Mouse (Mus musculus) heart, postnatal 10 days (tissue): Measurements from ENCODE around the gene Csnk2a1. TPM values are rescaled to one million over a fixed set of nuclear protein-coding genes. Genes with fewer than 3 reads are reported as not detected.
"Not testable (repeated sequence)": the region's sequence is repeated elsewhere in the genome, so short reads cannot be mapped to it uniquely, and the experiment has no call there.

Source experiments
- DNase-seq, 2 experiments: peaks; one replicate each; pipeline ENCODE4 v3.0.0; 2021
- intact Hi-C: fragments of 180-260 bp; cut with DNase I; formaldehyde crosslinking; loops from one replicate; pipeline ENCODE4 v1.15.1; 2025
- total RNA-seq, 2 experiments: library from RNA; stranded (reverse); gene quantifications; 2 replicates each; pipeline ENCODE4 v1.2.3; 2021

Csnk2a1 gene
- total RNA-seq: 100 to 1,000 TPM; 106 to 107 TPM

DNA sequence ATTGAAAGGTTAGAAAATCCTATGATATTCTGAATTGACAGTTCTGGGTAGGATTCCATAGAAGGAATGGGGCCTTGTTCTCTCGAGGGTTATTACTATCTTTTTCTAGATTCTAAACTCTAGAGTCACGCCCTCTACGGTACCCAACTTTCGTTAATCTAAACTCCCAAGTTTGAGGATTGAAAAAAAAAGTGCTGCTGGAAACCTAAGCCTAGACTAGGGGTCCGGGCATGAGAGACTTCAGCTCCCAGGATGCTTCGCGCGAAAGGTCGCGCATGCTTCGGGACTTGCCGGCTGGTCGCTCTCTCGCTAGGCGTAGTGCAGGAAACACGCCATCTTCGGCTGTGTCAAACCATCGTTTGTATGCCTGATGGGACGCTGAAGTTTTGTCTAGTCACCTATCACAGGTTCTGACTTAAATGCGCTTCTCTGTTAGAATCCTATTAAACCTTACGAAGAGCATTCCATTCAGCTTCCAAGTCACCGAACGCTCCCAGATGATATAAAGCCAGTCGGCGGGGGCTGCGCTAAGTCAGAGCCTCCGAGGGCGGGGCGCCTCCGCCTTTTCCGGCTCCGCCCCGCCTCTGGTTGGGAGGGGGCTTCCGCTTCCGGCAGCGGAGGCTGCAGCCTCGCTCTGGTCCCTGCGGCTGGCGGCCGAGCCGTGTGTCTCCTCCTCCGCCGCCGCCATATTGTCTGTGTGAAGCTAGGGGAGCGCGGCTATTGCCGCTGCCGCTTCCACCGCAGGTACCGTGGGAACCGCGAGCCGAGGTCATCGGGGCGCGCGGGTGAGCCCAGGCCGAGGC lies at the start of gene Csnk2a1:
Gene Csnk2a1, plus strand, starts transcription at position 592 of the 803 bp plus-strand sequence.
- intact Hi-C loops: loop anchor here (1.0 kb wide), 1 partner anchor 106 kb away; the partner anchor contains the start of gene Rbck1
- peak; percentile 94 for DNase-seq

DNA sequence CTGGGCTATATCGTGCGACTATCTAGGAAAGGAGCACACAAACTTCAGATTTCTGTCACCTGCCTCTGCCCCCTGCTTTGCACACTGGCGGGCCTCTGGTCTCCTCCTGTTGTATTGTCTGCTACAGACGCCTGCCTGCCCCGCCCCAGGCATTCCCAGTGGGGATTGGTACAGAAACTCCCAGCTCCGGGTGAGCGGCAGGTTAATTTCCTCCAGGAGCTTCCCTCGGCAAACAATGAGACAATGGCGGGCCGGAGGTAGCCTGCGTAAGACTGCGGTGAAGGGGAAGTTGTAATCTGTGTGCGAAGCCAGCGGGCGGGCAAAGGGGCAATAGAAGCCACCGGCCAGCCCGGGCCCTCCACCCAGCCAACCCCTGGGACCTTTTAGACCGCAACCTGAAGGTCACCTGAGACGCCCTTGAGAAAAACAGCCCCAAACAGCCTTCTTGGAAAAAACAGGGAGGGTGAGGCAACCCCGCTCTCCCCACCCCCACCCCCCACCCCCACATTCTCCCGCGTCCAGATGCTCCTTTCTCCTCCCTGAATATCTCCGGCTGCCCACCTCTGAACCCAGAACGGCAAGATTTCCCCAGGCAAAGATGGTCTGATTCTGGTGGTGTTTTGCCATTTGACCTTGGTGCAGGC lies 49.4 kb upstream of the Csnk2a1 start:
- intact Hi-C loops: no loop called here
- peak; percentile 70 to 74 for DNase-seq

DNA sequence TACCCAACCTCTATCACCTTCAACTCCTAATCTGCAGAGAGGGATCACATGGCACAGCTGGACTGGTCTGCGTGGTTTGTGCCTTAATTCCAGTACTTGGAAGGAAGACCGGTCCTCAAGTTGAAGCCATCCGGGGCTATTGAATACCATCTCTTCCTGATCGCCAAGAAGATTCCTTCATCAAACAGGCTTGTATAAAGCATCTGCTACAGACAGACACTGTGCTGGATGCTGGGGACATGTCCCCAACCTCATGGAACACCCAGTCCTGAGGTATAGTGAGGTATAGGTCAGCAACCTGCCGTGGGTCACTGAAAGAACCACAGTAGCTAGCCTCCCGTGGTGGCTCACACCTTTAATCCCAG lies 48.9 kb upstream of the Csnk2a1 start:
- intact Hi-C loops: loop anchor here (2.0 kb wide), 1 partner anchor 23 kb away; no protein-coding TSS in a partner anchor
- no peak for DNase-seq

DNA sequence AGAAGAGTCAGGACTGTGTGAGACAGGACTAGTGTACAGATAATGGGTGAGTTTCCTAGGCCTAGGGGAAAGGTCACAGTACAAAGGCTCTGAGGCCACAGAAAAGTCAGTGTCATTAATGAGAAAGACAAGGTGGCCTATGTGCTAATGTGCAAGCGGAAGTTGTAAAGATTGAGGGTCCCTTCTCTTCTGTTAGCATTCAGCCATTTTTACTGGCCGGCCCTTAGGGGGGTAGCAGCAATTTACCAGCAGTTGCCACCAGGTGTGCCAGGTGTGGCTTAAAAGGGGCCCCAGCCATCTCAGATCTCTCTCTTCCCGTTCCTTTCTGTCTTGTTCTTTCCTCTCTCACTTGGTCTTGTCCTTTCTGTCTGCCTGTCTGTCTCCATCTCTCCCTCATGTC lies 48.3 kb upstream of the Csnk2a1 start:
- DNase-seq: no peak
- intact Hi-C loops: loop anchor here (2.0 kb wide), 1 partner anchor 24 kb away; no protein-coding TSS in a partner anchor

DNA sequence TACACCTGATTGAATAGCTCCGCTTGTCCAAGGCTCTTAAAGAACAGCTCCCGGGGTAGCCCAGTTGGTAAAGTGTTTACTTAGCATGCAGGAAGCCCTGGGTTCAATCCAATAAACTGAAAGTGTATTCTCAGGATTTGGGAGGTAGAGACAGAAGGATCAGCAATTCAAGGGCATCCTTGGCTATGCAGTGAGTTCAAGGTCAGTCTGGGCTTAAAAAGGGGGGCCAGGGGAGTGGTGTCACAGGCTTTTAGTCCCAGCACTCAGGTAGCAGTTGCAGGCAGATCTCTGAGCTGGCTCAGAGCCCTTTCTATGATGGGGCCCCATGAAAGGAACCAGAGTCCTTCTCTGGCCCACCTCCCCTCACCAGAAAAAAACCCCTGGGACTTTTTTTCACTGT lies 47.3 kb upstream of the Csnk2a1 start:
- intact Hi-C loops: loop anchor here (2.0 kb wide), 1 partner anchor 24 kb away; no protein-coding TSS in a partner anchor
- DNase-seq: no peak

DNA sequence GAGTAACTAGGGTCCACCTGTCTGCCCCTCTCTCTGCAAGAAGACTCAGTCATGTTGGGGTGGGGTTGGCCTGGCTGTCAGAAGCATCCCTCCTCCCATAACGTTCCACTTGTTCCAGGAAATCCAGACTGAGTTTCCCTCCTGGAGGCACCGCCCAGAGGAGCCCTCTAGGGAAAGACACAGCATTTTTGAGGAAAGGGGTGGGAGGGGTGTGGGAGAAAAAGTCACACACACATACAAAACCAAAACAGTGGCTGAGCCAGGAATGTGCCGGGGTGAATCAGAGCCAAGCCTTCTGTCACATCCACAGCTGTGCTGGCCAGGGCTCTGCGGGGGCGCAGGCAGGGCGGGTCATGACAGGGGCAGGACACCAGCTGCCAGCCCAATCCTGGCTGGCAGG lies 46.3 kb upstream of the Csnk2a1 start:
- DNase-seq: peak; percentile 89 to 90
- intact Hi-C loops: no loop called here

DNA sequence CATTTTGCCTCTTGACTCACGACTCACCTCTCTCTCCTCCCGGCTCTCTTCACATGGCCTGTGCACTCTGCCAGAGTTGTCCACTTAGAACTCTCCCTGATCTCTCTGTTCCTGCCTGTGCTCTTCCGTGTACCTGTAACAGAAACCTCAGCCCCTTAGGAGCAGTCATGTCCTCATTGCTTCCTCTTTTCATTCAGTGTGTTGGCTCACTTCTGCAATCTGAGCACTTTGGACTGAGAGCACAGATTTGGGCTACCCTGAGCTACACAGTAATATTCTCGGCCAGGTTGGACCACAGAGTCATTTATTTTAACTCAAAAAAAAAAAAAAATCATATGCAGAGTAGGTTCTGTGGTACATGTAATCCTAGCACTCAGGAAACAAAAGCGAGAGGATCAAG lies 39.5 kb upstream of the Csnk2a1 start:
- no peak for DNase-seq
- intact Hi-C loops: no loop called here

DNA sequence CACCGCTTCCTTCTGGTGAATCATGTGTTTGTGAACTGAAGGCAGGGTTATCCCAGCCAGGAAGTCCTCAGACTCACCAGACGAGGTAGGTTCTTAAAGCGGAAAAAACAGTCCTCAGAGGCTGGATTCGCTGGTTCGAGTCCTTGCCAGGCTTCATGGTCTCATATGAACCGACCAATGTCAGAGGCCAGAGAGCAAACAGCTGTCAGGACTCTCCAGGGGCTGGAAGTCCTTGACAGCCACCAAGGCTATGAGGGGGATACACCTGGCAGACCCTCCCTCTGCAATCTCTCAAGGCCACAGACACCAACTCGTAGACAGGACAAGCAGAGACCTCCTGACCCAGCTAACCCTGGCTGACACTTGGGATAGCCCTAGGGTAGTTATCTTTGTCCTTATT lies 37.4 kb upstream of the Csnk2a1 start:
- intact Hi-C loops: loop anchor here (2.0 kb wide), 1 partner anchor 46 kb away; the partner anchor contains the start of gene Tcf15

DNA sequence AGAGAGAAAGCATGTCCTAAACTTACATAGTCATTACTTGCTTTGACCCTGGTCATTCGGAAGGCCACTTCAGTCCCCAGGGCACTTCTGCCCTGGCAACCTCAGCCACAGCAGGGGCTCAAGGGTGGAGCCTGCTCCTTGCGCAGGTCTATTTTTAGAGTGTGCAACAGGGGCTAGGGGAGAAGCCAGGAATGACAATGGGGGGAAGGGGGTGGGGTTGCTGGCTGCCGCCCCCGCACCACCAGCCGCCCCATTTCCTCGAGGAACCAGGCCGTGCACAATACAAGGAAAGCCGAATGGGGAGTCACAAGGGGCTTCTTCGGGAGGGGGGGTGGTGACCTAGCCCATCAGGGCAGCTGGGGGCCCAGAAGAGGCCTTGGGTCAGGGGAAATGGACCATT lies 37.0 kb upstream of the Csnk2a1 start:
- peak; percentile 59 to 60 for DNase-seq
- intact Hi-C loops: loop anchor here (2.0 kb wide), 1 partner anchor 47 kb away; the partner anchor contains the start of gene Tcf15

More for the DNA sequence above, 37.4 kb upstream of the Csnk2a1 start:
- DNase-seq: peak in 1 of 2 experiments; percentile 31

DNA sequence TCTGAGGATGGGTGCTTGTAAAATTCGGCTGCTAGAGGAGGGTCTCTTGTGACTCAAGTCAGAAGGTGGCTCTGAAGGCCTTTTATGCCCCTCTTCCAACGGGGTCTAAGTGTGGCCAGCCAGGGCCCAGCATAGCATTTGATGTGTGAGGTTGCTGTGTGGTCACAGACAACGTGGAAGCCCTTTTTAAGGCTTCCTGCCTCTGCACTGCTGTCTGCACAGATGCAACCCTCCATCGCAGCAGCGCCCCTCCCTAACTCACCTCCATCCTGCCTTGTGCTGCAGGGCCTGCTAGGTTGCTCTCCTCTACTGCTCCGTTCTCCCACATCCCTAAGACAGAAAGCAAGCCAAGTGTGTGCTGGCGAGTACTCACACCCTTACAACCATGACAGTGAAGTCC lies 36.5 kb upstream of the Csnk2a1 start:
- DNase-seq: peak in 1 of 2 experiments; percentile 11
- intact Hi-C loops: no loop called here

DNA sequence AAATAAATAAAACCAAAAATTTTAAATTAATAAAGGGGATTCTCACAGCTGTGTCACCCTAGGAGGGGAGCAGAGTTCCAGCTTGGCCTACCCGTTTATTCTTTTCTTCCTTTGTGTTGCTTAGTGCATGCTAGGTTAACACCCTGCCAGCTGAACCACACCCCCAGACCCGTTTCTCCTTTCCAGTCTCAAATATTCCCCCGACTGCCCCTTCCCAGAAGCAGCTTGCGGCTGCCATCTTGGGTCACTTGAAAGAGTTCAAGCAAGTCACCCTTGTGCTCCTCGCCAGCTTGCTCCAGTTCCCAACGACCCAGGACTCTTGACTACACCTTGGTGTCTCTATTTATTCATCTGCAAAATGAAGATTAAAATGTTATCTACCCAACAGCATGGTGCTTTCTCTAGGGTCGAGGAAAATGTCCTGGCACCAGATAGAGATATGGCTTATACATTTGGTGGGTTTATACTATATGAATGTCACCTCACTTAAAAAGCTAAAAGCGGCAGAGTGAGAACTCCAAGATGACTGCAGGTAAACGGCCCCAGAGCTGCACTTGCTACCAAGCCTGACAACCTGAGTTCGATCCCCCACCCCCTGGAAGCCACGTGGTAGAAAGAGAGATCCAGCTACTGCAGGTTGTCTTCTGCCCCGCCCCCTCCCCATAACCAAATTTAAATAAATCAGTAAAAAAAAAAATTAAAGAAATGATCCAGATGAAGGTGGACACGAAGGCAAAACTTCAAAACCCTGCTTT lies 33.9 kb upstream of the Csnk2a1 start:
- intact Hi-C loops: no loop called here
- DNase-seq: no peak

DNA sequence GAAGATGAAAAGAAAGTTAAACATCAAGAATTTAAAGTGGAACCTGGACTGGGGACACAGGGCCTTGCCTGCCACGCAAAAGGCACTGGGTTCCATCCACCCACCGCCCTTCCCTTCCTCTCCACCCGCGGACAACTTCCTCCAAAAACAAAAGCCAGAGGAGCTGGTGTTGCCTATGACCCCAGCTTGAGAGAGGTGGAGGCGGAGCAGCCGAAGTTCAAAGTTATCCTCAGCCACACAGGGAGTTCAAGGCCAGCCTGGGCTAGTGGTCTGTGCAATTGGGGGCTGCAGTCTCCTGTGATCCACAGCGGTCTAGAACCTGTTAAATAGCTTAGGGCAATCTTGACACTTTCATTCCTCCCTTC lies 33.3 kb upstream of the Csnk2a1 start:
- DNase-seq: no peak
- intact Hi-C loops: no loop called here

DNA sequence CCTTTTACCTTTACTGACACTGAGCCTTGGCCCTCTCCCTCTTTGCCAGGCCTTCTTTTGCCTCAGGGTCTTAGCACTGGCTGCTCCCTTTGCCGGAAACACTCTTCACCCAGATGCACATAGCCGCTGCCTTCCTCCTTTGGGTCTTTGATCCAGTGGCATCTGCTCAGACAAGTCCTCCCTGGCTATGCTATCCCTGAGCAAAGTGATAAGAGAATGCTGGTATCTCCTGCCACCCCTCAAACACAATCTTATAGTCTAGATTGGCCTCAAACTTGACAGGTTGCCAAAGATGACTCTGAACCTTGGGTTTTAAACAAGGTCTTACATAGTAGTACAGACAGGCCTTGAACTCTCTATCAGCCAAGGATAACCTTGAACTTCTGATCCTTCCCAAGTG lies 32.1 kb upstream of the Csnk2a1 start:
- DNase-seq: no peak
- intact Hi-C loops: no loop called here

DNA sequence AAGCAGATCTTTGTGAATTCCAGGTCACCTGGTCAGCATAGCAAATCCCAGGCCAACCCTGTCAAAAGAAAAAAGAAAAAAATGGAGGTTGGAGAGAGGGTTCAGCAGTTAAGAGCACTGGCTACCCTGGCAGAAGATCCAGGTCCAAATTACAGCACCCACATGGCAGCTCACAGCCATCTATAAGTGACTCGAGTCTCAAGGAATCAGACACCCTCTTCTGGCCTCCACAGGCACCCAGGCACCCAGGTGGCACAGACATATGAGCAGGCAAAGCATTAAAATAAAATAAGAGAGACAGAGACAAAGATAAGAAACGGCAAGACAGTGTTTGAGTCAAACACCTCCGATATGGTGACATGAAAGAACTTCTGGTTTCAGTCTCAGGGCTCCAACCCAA lies 29.7 kb upstream of the Csnk2a1 start:
- intact Hi-C loops: loop anchor here (1.0 to 2.0 kb wide), 2 partner anchors 85 to 168 kb away; no protein-coding TSS in a partner anchor
- no peak for DNase-seq

DNA sequence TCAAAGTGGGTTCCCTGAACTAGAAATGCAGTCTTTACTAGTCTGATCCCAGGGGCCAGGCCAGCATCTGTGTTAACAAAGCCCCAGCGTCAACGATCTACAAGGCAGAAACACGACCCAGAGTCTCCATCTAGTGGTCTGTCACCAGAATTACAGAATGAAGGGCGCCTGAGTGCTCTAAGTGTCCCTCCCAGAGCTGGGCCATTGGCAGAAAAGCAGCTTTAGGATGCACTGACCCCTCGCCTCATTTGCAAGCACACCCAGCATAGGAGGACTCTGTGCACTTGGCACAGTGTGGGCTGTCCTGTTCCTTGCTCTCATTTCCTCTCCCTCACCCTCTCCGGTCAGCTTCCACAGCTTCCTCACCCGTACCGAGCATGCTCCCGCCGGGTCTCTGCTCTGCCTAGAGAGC lies 29.3 kb upstream of the Csnk2a1 start:
- intact Hi-C loops: loop anchor here (1.0 to 2.0 kb wide), 2 partner anchors 85 to 169 kb away; no protein-coding TSS in a partner anchor
- peak; percentile 83 to 85 for DNase-seq

DNA sequence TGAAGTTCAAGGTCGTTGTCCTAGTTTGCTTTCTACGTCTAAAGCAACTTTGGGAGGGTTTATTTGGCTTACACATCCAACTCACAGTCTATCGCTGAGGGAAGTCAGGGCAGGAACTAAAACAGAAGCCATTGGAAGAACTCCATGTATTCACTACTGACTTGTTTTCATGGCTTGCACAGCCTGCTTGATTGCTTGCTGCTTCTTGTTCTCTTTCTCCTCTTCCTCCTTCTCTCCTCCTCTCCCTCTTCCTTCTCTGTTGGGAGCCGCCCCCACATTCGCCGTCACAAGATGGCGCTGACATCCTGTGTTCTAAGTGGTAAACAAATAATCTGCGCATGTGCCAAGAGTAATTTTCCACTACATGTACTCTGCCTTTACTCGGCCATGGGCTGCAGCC lies 20.5 kb upstream of the Csnk2a1 start:
- intact Hi-C loops, DNase-seq: not testable (repeated sequence)

DNA sequence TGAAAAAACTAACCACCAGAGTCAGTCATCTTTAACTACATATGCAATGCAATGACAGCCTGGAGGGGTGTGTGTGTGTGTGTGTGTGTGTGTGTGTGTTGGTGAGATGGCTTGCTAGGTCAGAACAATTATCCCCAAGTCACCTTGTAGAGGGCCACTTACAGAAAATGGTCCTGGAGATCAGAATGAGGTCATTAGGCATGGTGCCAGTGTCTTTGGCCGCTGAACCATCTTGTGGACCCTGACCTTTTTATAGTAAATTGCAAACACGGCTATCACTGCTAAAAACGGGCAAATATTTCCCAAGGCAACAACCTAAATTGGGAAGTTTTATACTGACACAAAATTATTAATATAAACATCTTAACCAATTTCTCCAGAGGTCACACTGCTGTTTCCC lies 14.8 kb upstream of the Csnk2a1 start:
- intact Hi-C loops: no loop called here

DNA sequence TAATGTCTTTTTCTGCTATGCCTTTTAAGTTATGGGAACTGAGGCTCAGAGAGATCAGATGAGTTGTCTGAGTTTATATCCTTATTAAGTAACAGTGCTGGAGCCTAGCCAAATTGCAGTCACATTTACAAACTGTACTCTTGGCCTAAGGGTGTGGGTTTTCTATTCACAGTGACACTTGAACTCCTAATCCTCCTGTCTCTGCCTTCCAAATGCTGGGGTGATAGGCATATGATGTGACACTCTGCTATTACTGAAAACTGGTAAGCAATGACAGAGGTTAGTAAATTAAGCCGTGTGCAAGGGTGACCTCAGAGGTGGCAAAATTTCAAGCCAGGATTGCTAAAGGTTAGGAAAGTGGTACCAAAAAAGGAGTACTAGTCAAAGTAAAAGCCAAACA lies 9.7 kb upstream of the Csnk2a1 start:
- DNase-seq: no peak
- intact Hi-C loops: no loop called here

More for the DNA sequence above, 14.8 kb upstream of the Csnk2a1 start:
- DNase-seq: no peak

DNA sequence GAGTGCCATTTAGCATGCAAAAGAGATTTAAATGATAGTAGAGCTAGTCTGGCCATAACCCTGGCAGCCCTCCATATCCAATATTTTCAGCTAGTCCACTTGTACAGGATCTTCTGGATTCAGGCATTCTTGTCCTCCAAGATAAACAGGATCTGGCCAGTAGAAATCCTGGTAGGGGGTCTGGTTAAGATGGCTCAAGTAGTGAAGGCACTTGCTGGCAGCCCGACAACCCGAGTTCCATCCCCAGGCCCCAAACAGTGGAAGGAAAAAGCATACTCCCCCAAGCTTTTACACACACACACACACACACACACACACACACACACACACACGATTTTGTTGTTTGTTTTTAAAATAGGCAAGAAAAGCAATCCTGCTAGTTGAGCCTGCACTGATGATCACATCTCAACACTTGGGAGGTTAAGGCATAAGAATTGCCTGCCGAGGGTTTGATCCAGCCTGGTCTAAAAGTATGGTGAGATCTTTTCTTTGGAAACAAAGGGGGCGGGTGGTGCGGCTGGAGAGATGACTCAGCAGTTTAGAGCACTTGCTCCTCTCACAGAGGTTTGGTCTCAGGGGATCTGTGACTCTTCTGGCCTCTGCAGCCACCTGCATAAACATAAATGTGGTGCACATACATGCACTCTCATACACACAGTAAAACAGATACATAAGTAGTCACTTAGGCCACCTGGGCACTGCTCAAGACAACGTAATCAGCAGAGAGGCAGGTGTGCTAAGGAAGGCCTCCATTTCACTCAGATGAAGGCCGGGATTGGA lies 2.9 kb upstream of the Csnk2a1 start:
- DNase-seq: no peak
- intact Hi-C loops: no loop called here

DNA sequence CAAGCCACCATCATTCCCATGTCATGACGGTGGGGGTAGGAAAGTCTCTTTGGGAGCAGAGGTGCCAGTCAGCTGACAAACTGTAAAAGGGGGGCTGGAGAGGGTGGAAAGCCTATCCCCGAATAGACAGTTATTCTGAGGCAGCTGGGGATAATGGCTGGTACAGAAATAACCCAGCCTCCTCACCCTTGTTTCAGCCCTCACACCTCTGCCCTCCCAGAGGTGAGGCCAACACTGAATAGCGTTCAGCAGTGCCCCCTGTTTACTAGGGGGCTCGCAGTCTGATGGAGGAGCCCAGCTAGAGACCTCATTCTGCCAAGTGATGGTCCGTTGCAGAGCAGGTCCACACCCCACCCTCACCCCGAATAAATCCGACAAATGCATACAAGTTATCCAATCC lies 1.1 kb upstream of the Csnk2a1 start:
- no peak for DNase-seq
- intact Hi-C loops: no loop called here
